Comparison of ENCODE assay signal across 23 mouse cellular contexts in genomic region chr19:38120123-38120760, GRCm38 (mm10). TPM values are rescaled to one million over a fixed set of nuclear protein-coding genes. Genes with fewer than 3 reads are reported as not detected.
DNase-seq lines count a peak whose midpoint lies in the region; ATAC-seq and TF ChIP-seq lines count a peak whose summit lies in the region.
"Had no signal": no experiment of that assay in that cellular context is flagged by ENCODE, and none has a peak within 500 bp of the region (broad histone marks: within the 10 kb centered on the region; RNA-seq: fewer than 3 reads in every experiment).

No protein-coding gene starts in this region.

- no peak overlapping the region for H3K27ac ChIP-seq in liver, embryonic 14.5 days
- H3K27ac ChIP-seq in gastrocnemius, adult 2 months, result no peak overlapping the region
- H3K27ac ChIP-seq in embryonic facial prominence, embryonic 10.5 days (replicated peaks), result no peak overlapping the region
- H3K27ac ChIP-seq: embryonic facial prominence, embryonic 12.5 days; heart, embryonic 13.5 days; hindbrain, embryonic 13.5 days; hindbrain, postnatal 0 days had no signal

- H3K4me3 ChIP-seq in liver, embryonic 14.5 days (ENCODE audit: insufficient read depth in 1 of 2, low read depth in 2 of 2, low read length in 2 of 2), result no peak overlapping the region
- H3K4me3 ChIP-seq in gastrocnemius, adult 2 months, result no peak overlapping the region
- H3K4me3 ChIP-seq in embryonic facial prominence, embryonic 10.5 days, result no peak overlapping the region
- H3K4me3 ChIP-seq: embryonic facial prominence, embryonic 12.5 days; heart, embryonic 13.5 days; hindbrain, embryonic 13.5 days had no signal

- TF ChIP-seq EP300 in liver, embryonic 14.5 days (IDR thresholded peaks at IDR 0.05; ENCODE audit: low read depth), result no peak

- no peaks in the 10 kb centered on the region for H3K4me1 ChIP-seq in liver, embryonic 14.5 days (replicated peaks; ENCODE audit: control insufficient read depth in 2 of 2, insufficient read depth in 2 of 2, low read length in 1 of 2)
- peaks cover 11% of the 10 kb centered on the region for H3K4me1 ChIP-seq in embryonic facial prominence, embryonic 10.5 days
- H3K4me1 ChIP-seq: embryonic facial prominence, embryonic 12.5 days had no signal

- H3K9ac ChIP-seq in liver, embryonic 14.5 days (replicated peaks), result no peak overlapping the region
- H3K9ac ChIP-seq: embryonic facial prominence, embryonic 12.5 days; heart, embryonic 13.5 days; hindbrain, embryonic 13.5 days had no signal

- no peaks in the 10 kb centered on the region for H3K36me3 ChIP-seq in liver, embryonic 14.5 days (replicated peaks; ENCODE audit: control insufficient read depth, insufficient read depth, low read depth)
- H3K36me3 ChIP-seq in embryonic facial prominence, embryonic 10.5 days (replicated peaks), result no peaks in the 10 kb centered on the region
- H3K36me3 ChIP-seq: embryonic facial prominence, embryonic 12.5 days; heart, embryonic 13.5 days; hindbrain, embryonic 13.5 days had no signal

- H3K9me3 ChIP-seq in liver, embryonic 14.5 days (ENCODE audit: control insufficient read depth, low read length), result no peaks in the 10 kb centered on the region
- no peaks in the 10 kb centered on the region for H3K9me3 ChIP-seq in embryonic facial prominence, embryonic 10.5 days
- H3K9me3 ChIP-seq: embryonic facial prominence, embryonic 12.5 days; heart, embryonic 13.5 days; hindbrain, embryonic 13.5 days had no signal

- peaks cover 14% of the 10 kb centered on the region for H3K27me3 ChIP-seq in liver, embryonic 14.5 days (ENCODE audit: control insufficient read depth, insufficient read depth, low read length)
- peaks cover 38% of the 10 kb centered on the region for H3K27me3 ChIP-seq in embryonic facial prominence, embryonic 10.5 days (replicated peaks; ENCODE audit: low read depth, poor library complexity, severe bottlenecking)

- ATAC-seq in granulocyte monocyte progenitor cell, adult 5-6 weeks (replicated peaks; ENCODE audit: poor library complexity, severe bottlenecking), result peak; percentile 30; the same call in 1 of the 2 replicates
- ATAC-seq in liver, embryonic 14.5 days (ENCODE audit: insufficient read depth), result peak; percentile 25; the same call in 1 of the 2 replicates
- ATAC-seq: forebrain, embryonic 16.5 days had no signal

- peak; percentile 39 for DNase-seq in testis, postnatal 14 days (ENCODE audit: low spot score)
- DNase-seq in testis, postnatal 10 days (ENCODE audit: low spot score), result no peak
- no peak for DNase-seq in liver, embryonic 14.5 days (ENCODE audit: low read depth in 3 of 3, low spot score in 3 of 3)
- peak; percentile 74 for DNase-seq in yolk sac, embryonic 10.5 days (ENCODE audit: low spot score)
- no peak for DNase-seq in gastrocnemius, adult 2 months
- DNase-seq in lung, postnatal 14 days, result no peak
- DNase-seq in embryonic facial prominence, embryonic 10.5 days (ENCODE audit: low spot score), result no peak
- DNase-seq: adrenal gland, postnatal 25 days; cerebellum, adult 18-20 months; cerebellum, postnatal 10 days; embryo, embryonic 11 days; gastrocnemius, postnatal 25 days; heart, postnatal 36 days had no signal

- 59% methylated on average over 5 of the region's 5 CpGs for WGBS in liver, embryonic 14.5 days (ENCODE audit: insufficient replicate concordance)
- 86% methylated on average over 5 of the region's 5 CpGs for WGBS in embryonic facial prominence, embryonic 10.5 days

- intact Hi-C loops in gastrocnemius, adult 2 months (cut with DNase I), result no loop called here

- no peak overlapping the region for H3K4me2 ChIP-seq in liver, embryonic 14.5 days (ENCODE audit: low read depth)
- H3K4me2 ChIP-seq: embryonic facial prominence, embryonic 12.5 days; heart, embryonic 13.5 days; hindbrain, embryonic 13.5 days had no signal

- TF ChIP-seq CTCF in liver, embryonic 14.5 days (IDR thresholded peaks at IDR 0.05; ENCODE audit: low read depth), result no peak
- TF ChIP-seq CTCF in gastrocnemius, adult 2 months (IDR thresholded peaks at IDR 0.05), result no peak

RNA-seq across cellular contexts. Expression of gene Rbp4, which starts 4.8 kb away (rescaled TPM):
- not detected in 2 replicates for total RNA-seq in granulocyte monocyte progenitor cell, adult 5-6 weeks (2014; fragmentation: Nextera tagmentation)
- total RNA-seq in granulocyte monocyte progenitor cell, adult 5-6 weeks (2017), result not detected in 2 replicates
- polyA plus RNA-seq in liver, embryonic 14.5 days (2012; rRNA removed), result 690 and 801 TPM in 2 replicates
- 1,536 and 1,785 TPM in 2 replicates for polyA plus RNA-seq in liver, embryonic 14.5 days (2014; fragmentation: Nextera tagmentation; extraction: Ambion mirVana)
- total RNA-seq in gastrocnemius, adult 2 months (2021), result 1 to 10 TPM; 1.1 to 1.7 TPM
- 1.0 and 2.3 TPM in 2 replicates for polyA plus RNA-seq in embryonic facial prominence, embryonic 10.5 days (2016; fragmentation: Nextera tagmentation; extraction: Ambion mirVana)

RNA-seq across cellular contexts. Expression of gene Pde6c, which starts 12.3 kb away (rescaled TPM):
- not detected in 2 replicates for total RNA-seq in granulocyte monocyte progenitor cell, adult 5-6 weeks (2014; fragmentation: Nextera tagmentation)
- total RNA-seq in granulocyte monocyte progenitor cell, adult 5-6 weeks (2017), result not detected in 2 replicates
- polyA plus RNA-seq in liver, embryonic 14.5 days (2012; rRNA removed), result 2.1 and 4.1 TPM in 2 replicates
- 4.2 TPM in 2 replicates for polyA plus RNA-seq in liver, embryonic 14.5 days (2014; fragmentation: Nextera tagmentation; extraction: Ambion mirVana)
- total RNA-seq in gastrocnemius, adult 2 months (2021), result not detected
- polyA plus RNA-seq in embryonic facial prominence, embryonic 10.5 days (2016; fragmentation: Nextera tagmentation; extraction: Ambion mirVana), result not detected in 2 replicates
- total RNA-seq: adrenal gland, postnatal 25 days; ES-E14; gastrocnemius, adult 18-20 months; gastrocnemius, postnatal 25 days; heart, postnatal 36 days; hindbrain, postnatal 0 days had no signal
- polyA plus RNA-seq: embryonic facial prominence, embryonic 12.5 days; forebrain, embryonic 11.5 days; heart, embryonic 13.5 days; heart, postnatal 0 days had no signal

RNA-seq across cellular contexts. Expression of gene Ffar4, which starts 23.4 kb away (rescaled TPM):
- not detected in 2 replicates for total RNA-seq in granulocyte monocyte progenitor cell, adult 5-6 weeks (2014; fragmentation: Nextera tagmentation)
- 0.47 TPM in 1 of 2 replicates, not detected in the other for total RNA-seq in granulocyte monocyte progenitor cell, adult 5-6 weeks (2017)
- 0.04 and 0.07 TPM in 2 replicates for polyA plus RNA-seq in liver, embryonic 14.5 days (2012; rRNA removed)
- not detected in 2 replicates for polyA plus RNA-seq in liver, embryonic 14.5 days (2014; fragmentation: Nextera tagmentation; extraction: Ambion mirVana)
- not detected for total RNA-seq in gastrocnemius, adult 2 months (2021)
- 0.28 TPM in 1 of 2 replicates, not detected in the other for polyA plus RNA-seq in embryonic facial prominence, embryonic 10.5 days (2016; fragmentation: Nextera tagmentation; extraction: Ambion mirVana)
- total RNA-seq: gastrocnemius, adult 18-20 months; hindbrain, postnatal 0 days had no signal
- polyA plus RNA-seq: embryonic facial prominence, embryonic 12.5 days; forebrain, embryonic 11.5 days; forebrain, embryonic 16.5 days; heart, postnatal 0 days; hindbrain, embryonic 13.5 days had no signal

Comparison
In these comparisons a context has a peak if more than half of its experiments do, and no peak if none do; other contexts are left out.
1. DNase-seq: peak in testis, postnatal 14 days (single experiment) and yolk sac, embryonic 10.5 days (single experiment); none in testis, postnatal 10 days (single experiment), liver, embryonic 14.5 days (0 of 3), gastrocnemius, adult 2 months (single experiment), lung, postnatal 14 days (single experiment) and embryonic facial prominence, embryonic 10.5 days (single experiment).